Mouse (Mus musculus): ENCODE measurements around the gene Lct.
"Not testable (repeated sequence)": the region's sequence is repeated elsewhere in the genome, so short reads cannot be mapped to it uniquely, and the experiment has no call there.

The Lct gene

GRCm38 (mm10) chr1:128295296-128295695 lies 32.8 kb downstream of the Lct start:
- no peak for DNase-seq

- no peak for DNase-seq
These were observed 34.6 kb downstream of the Lct start for GRCm38 (mm10) chr1:128293524-128293923.

DNA sequence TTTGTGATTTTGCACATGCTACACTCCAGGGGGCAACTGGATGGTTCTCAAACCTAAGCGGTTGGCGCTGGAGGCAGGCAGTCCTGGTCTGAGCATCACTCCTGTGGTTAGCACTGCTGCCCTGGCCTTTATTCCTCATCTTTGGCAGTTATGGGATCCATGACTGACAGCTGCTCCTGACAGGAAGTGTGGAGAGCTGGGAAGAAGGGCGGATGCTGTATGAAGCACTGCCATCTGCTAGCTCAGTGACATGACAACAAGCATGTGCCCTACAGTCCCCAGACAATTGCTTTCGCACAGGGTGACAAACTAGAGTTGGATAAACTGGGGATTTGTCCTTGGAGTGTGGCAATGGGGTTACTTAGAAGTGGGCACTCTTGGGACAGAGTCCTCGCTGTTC lies 37.8 kb downstream of the Lct start:
- no peak for DNase-seq

GRCm38 (mm10) chr1:128285136-128285535 lies 43.0 kb downstream of the Lct start:
- DNase-seq: no peak

GRCm38 (mm10) chr1:128284157-128284690 lies 43.9 kb downstream of the Lct start:
- no peak for DNase-seq

GRCm38 (mm10) chr1:128282924-128283323 lies 45.2 kb downstream of the Lct start:
- DNase-seq: no peak

GRCm38 (mm10) chr1:128281753-128282152 lies 46.4 kb downstream of the Lct start:
- no peak for DNase-seq

DNA sequence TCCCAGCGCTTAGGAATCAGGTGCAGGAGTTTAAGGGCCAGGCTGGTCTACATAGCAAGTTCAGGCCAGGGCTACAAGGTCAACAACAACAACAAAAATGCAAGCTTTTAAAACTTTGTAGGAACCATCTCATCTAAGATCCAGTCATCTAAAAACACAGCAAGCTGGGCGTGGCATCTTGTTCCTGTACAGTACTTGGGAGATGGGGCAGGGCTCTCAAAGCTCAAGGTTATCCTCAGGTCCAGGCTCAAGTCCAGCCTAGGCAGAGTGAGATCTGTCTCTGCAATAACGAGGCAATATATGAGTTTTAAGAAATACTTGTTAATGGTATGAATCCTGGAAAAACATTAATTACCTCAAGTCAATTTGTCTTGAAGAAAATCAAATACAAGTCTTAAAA lies 49.6 kb downstream of the Lct start:
- DNase-seq: no peak

DNA sequence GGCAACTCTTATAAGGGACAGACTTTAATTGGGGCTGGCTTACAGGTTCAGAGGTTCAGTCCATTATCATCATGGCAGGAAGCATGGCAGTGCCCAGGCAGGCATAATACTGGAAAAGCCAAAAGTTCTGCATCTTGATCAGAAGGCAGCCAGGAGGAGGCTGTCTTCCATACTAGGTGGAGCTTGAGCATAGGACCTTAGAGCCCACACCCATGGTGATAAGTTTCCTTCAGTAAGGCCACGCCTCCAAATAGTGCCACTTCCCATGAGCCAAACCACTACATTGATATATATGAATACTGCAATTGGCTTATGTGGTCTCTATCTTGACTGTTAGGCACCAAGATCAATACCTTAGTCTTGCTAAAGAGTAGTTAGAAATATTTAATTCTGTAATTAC lies 52.2 kb downstream of the Lct start:
- no peak for DNase-seq

DNA sequence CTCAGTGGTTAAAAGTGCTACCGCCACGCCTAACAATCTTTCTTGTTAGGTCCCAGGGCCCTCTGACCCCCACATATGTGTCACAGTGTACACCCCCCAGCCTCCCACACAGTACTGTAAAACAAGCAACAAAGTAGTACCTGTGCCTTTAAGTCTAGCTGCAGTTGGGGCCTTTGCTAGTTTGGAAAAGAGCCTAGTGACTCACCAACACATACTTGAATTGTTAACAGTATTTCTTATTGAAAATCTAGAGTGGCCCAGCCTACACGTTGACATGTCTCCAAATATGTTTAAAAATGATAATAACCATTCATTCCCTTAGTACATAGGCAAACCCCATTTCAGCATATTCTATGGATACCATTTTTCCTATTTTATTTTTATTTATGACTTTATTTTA lies 57.4 kb downstream of the Lct start:
- no peak for DNase-seq

DNA sequence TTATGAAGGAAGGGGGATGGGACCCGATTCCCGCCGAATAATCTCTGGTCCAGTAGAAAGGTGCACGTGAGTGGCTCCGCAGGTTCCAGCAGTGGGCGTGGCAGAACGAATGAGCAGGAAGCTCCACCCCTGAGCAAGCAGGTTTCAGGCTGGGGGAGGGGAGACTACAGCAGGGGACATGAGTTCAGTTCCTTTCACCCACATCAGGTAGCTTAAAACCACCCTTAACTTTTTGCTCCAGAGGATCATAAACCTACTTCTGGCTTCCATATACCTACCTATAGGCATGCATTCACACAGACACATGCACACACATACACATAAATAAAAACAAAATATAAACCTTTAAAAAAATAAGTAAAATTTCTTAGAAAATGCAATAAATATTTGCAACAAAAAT lies 61.1 kb downstream of the Lct start:
- DNase-seq: not testable (repeated sequence)

GRCm38 (mm10) chr1:128244727-128245355 lies 83.3 kb downstream of the Lct start:
- no peak for DNase-seq

GRCm38 (mm10) chr1:128243996-128244726 lies 84.0 kb downstream of the Lct start:
- peak; percentile 98 for DNase-seq

GRCm38 (mm10) chr1:128243627-128243995 lies 84.5 kb downstream of the Lct start, which contains the start of gene Ubxn4:
TSS of gene Ubxn4 (plus strand) at chr1:128243964.
- DNase-seq: no peak

DNA sequence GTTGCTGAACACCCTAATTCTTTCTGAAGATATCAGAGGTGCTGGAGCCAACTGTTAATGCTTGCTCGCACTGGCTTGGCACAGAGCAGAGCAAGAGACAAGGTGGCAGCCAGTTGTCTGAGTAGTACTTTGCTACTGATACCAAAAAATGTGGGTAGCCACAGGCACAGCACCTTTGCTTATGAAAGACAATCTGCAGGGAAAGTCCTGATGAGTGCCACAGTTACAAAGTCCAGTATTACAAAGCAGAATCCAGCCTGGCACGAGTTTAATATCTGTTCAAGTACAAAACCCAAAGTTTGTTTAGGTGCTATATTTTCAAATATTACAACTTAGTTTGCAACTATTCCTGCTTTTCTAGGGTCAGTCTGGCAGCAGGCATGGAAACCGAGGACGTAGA lies 92.9 kb downstream of the Lct start:
- DNase-seq: no peak
